Mouse (Mus musculus): Measurements from ENCODE around the gene Rock2.

Rock2 gene

GRCm38 (mm10) chr12:16903949-16904635 lies 9.4 kb downstream of the Rock2 start:
- DNase-seq (ENCODE audit: low spot score), result no peak

DNA sequence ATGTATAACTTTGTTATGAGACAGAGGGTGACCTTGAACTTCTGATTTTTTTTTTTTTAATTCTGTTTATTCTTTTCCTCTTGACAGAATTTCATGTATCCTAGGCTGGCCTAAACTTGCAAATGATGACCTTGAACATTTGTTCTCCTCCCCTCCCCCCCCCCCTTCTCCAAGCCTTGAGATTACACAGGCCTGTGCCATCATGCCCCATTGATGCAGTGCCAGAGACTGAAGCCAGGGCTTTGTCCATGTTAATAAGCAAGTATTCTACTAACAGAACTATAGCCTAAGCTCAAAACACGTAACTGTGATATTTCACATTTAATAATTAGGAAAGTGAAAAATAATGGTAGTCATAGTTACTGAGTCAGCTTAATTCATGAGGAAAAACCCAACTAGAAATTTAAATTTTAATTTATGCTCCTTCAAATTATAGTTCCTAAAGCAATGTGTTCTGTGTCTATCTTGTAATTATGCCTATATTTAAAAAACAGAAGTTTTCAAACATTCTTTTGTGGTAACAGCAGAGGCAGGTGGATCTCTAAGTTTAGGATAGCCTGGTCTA lies 12.7 kb downstream of the Rock2 start:
- DNase-seq (ENCODE audit: low spot score), result peak; percentile 28

GRCm38 (mm10) chr12:16907953-16908648 lies 13.4 kb downstream of the Rock2 start:
- no peak for DNase-seq (ENCODE audit: low spot score)

- no peak for DNase-seq (ENCODE audit: low spot score)
Measured at GRCm38 (mm10) chr12:16911524-16911923, 16.8 kb downstream of the Rock2 start.

DNA sequence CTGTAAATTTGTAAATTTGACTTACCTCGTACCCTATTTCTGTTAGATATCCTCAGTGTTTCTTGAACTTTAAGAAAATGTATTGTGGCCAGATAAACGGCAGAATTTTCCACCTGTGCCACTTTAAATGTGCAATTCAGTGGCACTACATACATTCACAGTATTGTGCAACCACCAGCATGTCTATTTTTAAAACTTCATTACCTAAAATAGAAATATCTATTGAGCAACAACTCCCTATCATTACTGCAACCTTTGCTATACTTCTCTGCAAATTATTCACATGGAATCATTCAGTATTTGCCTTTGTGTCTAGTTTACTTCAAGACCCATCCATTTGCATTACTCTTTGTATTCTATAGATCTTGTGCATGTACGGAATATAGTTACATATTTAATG lies 17.9 kb downstream of the Rock2 start:
- no peak for DNase-seq (ENCODE audit: low spot score)

DNA sequence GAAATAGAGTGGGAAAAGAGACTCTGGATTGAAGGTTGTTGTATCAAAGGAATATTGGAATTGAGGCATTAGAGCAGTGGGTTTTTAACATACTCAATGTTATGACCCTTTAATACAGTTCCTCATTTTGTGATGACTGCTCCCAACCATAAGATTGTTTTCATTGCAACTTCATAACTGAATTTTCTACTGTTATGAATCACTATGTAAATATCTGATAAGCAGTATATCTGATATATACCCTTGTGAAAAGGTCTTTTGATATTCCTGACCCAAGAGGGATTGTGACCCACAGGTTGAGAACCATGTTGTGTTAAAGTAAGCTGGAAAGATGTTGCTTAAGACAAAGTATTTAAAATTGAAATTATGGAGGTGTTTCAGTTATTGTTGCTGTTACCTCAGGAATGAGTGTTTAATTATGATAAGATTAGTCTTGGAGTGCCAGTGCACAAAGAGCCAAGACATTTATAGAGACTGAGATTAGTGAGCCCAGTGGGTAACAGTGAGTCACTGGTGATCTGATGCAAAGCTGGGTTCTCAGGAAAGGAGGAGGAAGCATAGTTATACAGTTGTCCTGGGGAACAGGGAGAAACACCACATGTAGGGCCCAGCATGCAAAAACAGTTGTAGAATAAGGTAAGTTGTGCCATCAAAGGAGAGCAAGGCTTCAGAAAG lies 25.6 kb downstream of the Rock2 start:
- DNase-seq (ENCODE audit: low spot score), result no peak

DNA sequence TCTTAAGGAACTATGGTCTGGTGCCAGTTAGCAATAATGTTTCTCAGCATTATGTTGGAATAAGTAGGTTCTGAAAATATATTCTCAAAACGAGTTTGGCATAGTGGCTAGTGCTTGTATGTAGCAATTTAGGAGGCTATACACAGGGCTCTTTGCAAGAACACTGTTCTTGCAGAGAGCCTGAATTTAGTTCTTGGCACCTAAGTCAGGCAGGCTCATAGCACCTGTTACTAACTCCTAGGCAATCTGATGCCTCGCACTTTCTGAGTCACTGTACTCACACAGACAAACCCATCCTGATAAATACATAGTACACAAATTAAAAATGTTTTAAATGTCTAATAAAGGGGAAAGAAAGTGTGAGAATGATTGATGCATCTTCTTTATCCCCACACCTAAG lies 33.2 kb downstream of the Rock2 start:
- no peak for DNase-seq (ENCODE audit: low spot score)

DNA sequence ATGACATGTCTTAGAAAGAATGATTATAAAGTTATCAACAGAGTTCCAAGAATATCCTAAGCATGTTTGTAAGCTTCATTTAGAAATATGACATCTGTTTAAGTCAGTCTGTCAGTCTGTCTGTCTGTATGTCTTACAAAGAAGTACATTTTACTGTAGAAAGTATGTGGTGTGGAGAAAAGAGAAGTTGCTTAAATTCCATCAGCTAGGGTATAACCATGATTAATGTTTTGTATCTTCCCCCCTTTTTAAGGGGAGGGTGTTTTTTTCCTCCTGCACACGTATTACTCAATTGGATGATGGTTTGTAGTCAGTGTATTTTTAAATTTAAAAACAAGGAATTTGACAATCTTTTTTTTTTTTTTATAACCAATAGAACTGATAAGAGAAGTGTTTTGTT lies 39.7 kb downstream of the Rock2 start:
- DNase-seq (ENCODE audit: low spot score), result no peak

DNA sequence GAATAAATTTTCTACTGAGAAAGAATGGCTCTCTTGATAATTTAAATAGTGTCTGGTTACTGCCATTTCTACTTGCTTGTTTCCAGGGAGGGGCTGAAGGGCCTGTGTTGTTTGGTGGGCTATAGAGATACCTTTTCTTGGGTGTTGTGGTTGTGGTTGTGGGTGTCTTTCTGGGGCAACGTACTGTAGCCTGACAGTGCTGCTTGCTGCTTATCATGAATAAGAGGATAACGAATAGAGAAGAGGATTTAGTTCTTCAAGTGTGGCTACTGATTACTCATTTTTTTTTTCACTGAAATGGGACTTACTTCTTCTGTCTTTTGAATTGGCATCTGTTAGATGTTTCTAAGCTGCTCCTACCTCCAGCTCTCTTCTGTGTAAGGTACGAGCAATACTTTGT lies 47.3 kb downstream of the Rock2 start:
- no peak for DNase-seq (ENCODE audit: low spot score)

DNA sequence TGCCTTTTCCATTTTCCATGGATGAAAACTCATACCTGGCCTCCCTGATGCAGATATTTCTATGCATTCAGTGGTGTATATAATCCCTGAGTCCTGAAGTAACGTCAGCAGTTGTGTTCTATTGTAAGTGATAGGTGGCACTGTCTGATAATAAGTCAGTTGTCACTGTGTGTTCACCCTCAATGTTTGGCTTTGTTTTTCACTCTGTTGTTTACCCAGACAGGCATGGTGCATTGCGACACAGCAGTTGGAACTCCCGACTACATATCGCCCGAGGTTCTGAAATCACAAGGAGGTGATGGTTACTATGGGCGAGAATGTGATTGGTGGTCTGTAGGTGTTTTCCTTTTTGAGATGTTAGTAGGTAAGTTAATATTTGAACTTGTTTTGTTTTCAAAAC lies 53.5 kb downstream of the Rock2 start:
- DNase-seq (ENCODE audit: low spot score), result no peak

GRCm38 (mm10) chr12:16958851-16959250 lies 64.2 kb downstream of the Rock2 start:
- DNase-seq (ENCODE audit: low spot score), result no peak

DNA sequence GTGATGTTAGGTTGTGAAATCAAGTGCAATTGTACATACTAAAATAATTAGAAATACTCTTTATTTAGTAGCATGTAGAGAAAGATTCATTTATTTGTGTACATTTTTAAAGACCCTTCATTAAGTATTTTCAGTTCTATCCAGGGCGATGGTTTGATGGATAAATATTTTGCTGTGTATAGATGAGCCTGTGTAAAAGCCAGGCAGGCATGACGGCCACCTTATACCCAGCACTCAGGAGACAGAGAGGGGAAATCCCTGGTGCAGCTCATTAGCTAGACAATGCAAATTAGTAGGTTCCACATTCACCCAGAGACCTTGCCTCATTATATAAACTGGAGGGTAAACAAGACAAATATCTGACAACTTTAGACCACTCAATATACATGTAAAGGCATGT lies 68.7 kb downstream of the Rock2 start:
- no peak for DNase-seq (ENCODE audit: low spot score)

- no peak for DNase-seq (ENCODE audit: low spot score)
Measured at GRCm38 (mm10) chr12:16966811-16967210, 72.1 kb downstream of the Rock2 start.

GRCm38 (mm10) chr12:16977120-16977519 lies 82.4 kb downstream of the Rock2 start:
- no peak for DNase-seq (ENCODE audit: low spot score)

- DNase-seq (ENCODE audit: low spot score), result no peak
Measured at GRCm38 (mm10) chr12:16985778-16986177, 91.1 kb downstream of the Rock2 start.

- no peak for DNase-seq (ENCODE audit: low spot score)
Measured at GRCm38 (mm10) chr12:16991376-16991775, 96.7 kb downstream of the Rock2 start.

DNA sequence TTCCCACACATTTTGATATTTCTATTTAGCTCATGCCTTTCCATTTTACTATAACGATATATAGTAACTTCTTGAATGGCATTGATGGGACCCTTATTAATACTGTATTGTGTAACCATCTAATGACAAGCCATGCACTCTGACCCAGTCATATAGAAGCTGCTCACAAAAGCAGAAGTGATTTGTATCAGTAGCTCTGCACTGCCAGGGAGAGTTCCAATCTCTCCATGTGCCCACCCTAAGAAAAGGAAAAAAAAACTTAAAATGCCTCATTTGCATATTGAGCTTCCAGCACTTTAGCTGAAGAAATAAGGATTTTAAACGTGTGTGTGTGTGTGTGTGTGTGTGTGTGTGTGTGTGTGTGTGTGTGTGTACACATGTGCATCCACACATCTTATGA lies 97.7 kb downstream of the Rock2 start:
- no peak for DNase-seq (ENCODE audit: low spot score)

- DNase-seq (ENCODE audit: low spot score), result no peak
Measured at GRCm38 (mm10) chr12:16994291-16994690, 99.6 kb downstream of the Rock2 start.

DNA sequence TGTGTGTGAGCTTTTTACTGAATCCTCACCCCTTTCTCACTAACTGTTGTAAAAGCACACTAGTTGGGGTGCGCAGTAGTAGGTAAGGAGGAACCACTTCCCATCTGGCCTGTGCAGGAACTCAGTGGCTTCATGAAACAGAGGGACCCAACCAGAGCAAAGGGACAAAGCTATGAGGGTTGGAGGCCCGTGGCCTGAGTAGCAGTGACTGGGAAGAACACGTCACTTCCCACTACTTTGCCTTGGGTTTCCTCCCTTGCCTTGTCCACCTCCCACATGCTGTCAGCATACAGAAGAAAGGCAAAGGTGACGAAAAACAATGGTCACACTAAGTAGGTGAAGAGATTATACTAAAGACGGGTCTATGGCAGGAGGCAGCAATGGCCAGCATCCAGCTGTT lies 101.6 kb downstream of the Rock2 start:
- no peak for DNase-seq (ENCODE audit: low spot score)

- no peak for DNase-seq (ENCODE audit: low spot score)
Measured at GRCm38 (mm10) chr12:16996886-16997462, 102.3 kb downstream of the Rock2 start.

- no peak for DNase-seq (ENCODE audit: low spot score)
Measured at GRCm38 (mm10) chr12:16999146-16999545, 104.5 kb downstream of the Rock2 start.

- DNase-seq (ENCODE audit: low spot score), result peak; percentile 85
Measured at GRCm38 (mm10) chr12:16999739-17000497, 105.2 kb downstream of the Rock2 start, which contains the start of gene Pqlc3. TSS of gene Pqlc3 (minus strand) at chr12:17000408.

Data from ovary, adult 18-20 months (tissue).